Mouse (Mus musculus) 3134 (cell line): ENCODE results near the gene 1700003E16Rik.

Source experiments
- DNase-seq: peaks from one replicate; pipeline ENCODE4 v3.0.0-alpha.2; 2011; ENCODE audit warnings: low spot score; ENCODE audit not compliant: insufficient read length; ENCODE audit errors: extremely low read depth

1700003E16Rik gene

GRCm38 (mm10) chr6:83153485-83153884 is 2.7 kb upstream of the 1700003E16Rik start:
- no peak for DNase-seq

- peak; percentile 46 for DNase-seq
Observed at GRCm38 (mm10) chr6:83155552-83156238, 509 bp upstream of the 1700003E16Rik start.

GRCm38 (mm10) chr6:83159456-83159855 is 3.3 kb downstream of the 1700003E16Rik start:
- peak; percentile 56 for DNase-seq

GRCm38 (mm10) chr6:83161442-83161841 is 5.2 kb downstream of the 1700003E16Rik start:
- DNase-seq: no peak

- no peak for DNase-seq
Observed at GRCm38 (mm10) chr6:83161921-83162641, 5.9 kb downstream of the 1700003E16Rik start.

- no peak for DNase-seq
Observed at GRCm38 (mm10) chr6:83162701-83163100, 6.5 kb downstream of the 1700003E16Rik start.

- DNase-seq: no peak
Observed at GRCm38 (mm10) chr6:83165026-83165606, 8.9 kb downstream of the 1700003E16Rik start.

GRCm38 (mm10) chr6:83165607-83166242 is 9.5 kb downstream of the 1700003E16Rik start, which contains the start of gene Dctn1:
TSS of gene Dctn1 (plus strand) at chr6:83165920.
- DNase-seq: peak; percentile 90

GRCm38 (mm10) chr6:83166243-83166630 is 10.0 kb downstream of the 1700003E16Rik start:
- DNase-seq: no peak

GRCm38 (mm10) chr6:83169872-83170271 is 13.7 kb downstream of the 1700003E16Rik start:
- peak; percentile 65 for DNase-seq

GRCm38 (mm10) chr6:83171063-83171462 is 14.9 kb downstream of the 1700003E16Rik start:
- DNase-seq: no peak

- DNase-seq: no peak
Observed at GRCm38 (mm10) chr6:83172240-83172920, 16.2 kb downstream of the 1700003E16Rik start.

- no peak for DNase-seq
Observed at GRCm38 (mm10) chr6:83175996-83176395, 19.8 kb downstream of the 1700003E16Rik start.

GRCm38 (mm10) chr6:83179390-83180117 is 23.4 kb downstream of the 1700003E16Rik start:
- DNase-seq: no peak

GRCm38 (mm10) chr6:83180605-83181004 is 24.4 kb downstream of the 1700003E16Rik start:
- DNase-seq: no peak

GRCm38 (mm10) chr6:83184858-83185435 is 28.7 kb downstream of the 1700003E16Rik start:
- DNase-seq: no peak

GRCm38 (mm10) chr6:83185895-83186861 is 30.0 kb downstream of the 1700003E16Rik start:
- no peak for DNase-seq

GRCm38 (mm10) chr6:83186946-83187345 is 30.7 kb downstream of the 1700003E16Rik start:
- DNase-seq: no peak
